Mouse (Mus musculus): ENCODE measurements around the gene Drd2. TPM values are rescaled to one million over a fixed set of nuclear protein-coding genes. Genes with fewer than 3 reads are reported as not detected.

Gene Drd2
- polyA plus RNA-seq, 1 experiment, result not detected

GRCm38 (mm10) chr9:49379962-49380361 lies 39.5 kb downstream of the Drd2 start:
- TF ChIP-seq CTCF (IDR thresholded peaks at IDR 0.05; ENCODE audit: control insufficient read depth, insufficient read depth, low read length) (no peak), POLR2A (IDR thresholded peaks at IDR 0.05; ENCODE audit: borderline replicate concordance, control insufficient read depth, low read depth, low read length) (no peak)
- 73% methylated on average over 4 of the region's 4 CpGs for WGBS
- Histone ChIP-seq H3K4me3 (replicated peaks; ENCODE audit: control insufficient read depth, low read depth, low read length) (no peak overlapping the region), H3K27ac (ENCODE audit: control insufficient read depth, insufficient read depth, low read depth, low read length, poor library complexity) (no peak overlapping the region), H3K4me1 (ENCODE audit: control insufficient read depth, insufficient read depth, low read length) (no peaks in the 10 kb centered on the region)

GRCm38 (mm10) chr9:49384041-49384440 lies 43.6 kb downstream of the Drd2 start:
- no peak overlapping the region for H3K27ac ChIP-seq (ENCODE audit: control insufficient read depth, insufficient read depth, low read depth, low read length, poor library complexity)
- H3K4me1 ChIP-seq (ENCODE audit: control insufficient read depth, insufficient read depth, low read length), result no peaks in the 10 kb centered on the region
- H3K4me3 ChIP-seq (replicated peaks; ENCODE audit: control insufficient read depth, low read depth, low read length), result no peak overlapping the region
- TF ChIP-seq CTCF (IDR thresholded peaks at IDR 0.05; ENCODE audit: control insufficient read depth, insufficient read depth, low read length) (no peak), POLR2A (IDR thresholded peaks at IDR 0.05; ENCODE audit: borderline replicate concordance, control insufficient read depth, low read depth, low read length) (no peak)
- 80% methylated on average over 3 of the region's 3 CpGs for WGBS

GRCm38 (mm10) chr9:49384855-49385254 lies 44.4 kb downstream of the Drd2 start:
- WGBS, result 82% methylated on average over 6 of the region's 6 CpGs
- no peak for TF ChIP-seq POLR2A (IDR thresholded peaks at IDR 0.05; ENCODE audit: borderline replicate concordance, control insufficient read depth, low read depth, low read length)
- no peak for TF ChIP-seq CTCF (IDR thresholded peaks at IDR 0.05; ENCODE audit: control insufficient read depth, insufficient read depth, low read length)

GRCm38 (mm10) chr9:49385301-49385700 lies 44.9 kb downstream of the Drd2 start:
- Histone ChIP-seq H3K27ac (ENCODE audit: control insufficient read depth, insufficient read depth, low read depth, low read length, poor library complexity) (no peak overlapping the region), H3K4me3 (replicated peaks; ENCODE audit: control insufficient read depth, low read depth, low read length) (no peak overlapping the region), H3K4me1 (ENCODE audit: control insufficient read depth, insufficient read depth, low read length) (no peaks in the 10 kb centered on the region)
- WGBS, result 22% methylated on average over 7 of the region's 7 CpGs
- TF ChIP-seq POLR2A (IDR thresholded peaks at IDR 0.05; ENCODE audit: borderline replicate concordance, control insufficient read depth, low read depth, low read length) (no peak), CTCF (IDR thresholded peaks at IDR 0.05; ENCODE audit: control insufficient read depth, insufficient read depth, low read length) (no peak)

More at GRCm38 (mm10) chr9:49384855-49385254, 44.4 kb downstream of the Drd2 start:
- no peaks in the 10 kb centered on the region for H3K4me1 ChIP-seq (ENCODE audit: control insufficient read depth, insufficient read depth, low read length)
- no peak overlapping the region for H3K27ac ChIP-seq (ENCODE audit: control insufficient read depth, insufficient read depth, low read depth, low read length, poor library complexity)
- H3K4me3 ChIP-seq (replicated peaks; ENCODE audit: control insufficient read depth, low read depth, low read length), result no peak overlapping the region

GRCm38 (mm10) chr9:49386119-49386518 lies 45.7 kb downstream of the Drd2 start:
- Histone ChIP-seq H3K27ac (ENCODE audit: control insufficient read depth, insufficient read depth, low read depth, low read length, poor library complexity) (no peak overlapping the region), H3K4me1 (ENCODE audit: control insufficient read depth, insufficient read depth, low read length) (no peaks in the 10 kb centered on the region), H3K4me3 (replicated peaks; ENCODE audit: control insufficient read depth, low read depth, low read length) (no peak overlapping the region)
- TF ChIP-seq POLR2A (IDR thresholded peaks at IDR 0.05; ENCODE audit: borderline replicate concordance, control insufficient read depth, low read depth, low read length), result no peak
- no peak for TF ChIP-seq CTCF (IDR thresholded peaks at IDR 0.05; ENCODE audit: control insufficient read depth, insufficient read depth, low read length)
- 46% methylated on average over 11 of the region's 11 CpGs for WGBS

GRCm38 (mm10) chr9:49392242-49392641 lies 51.8 kb downstream of the Drd2 start:
- no peak for TF ChIP-seq CTCF (IDR thresholded peaks at IDR 0.05; ENCODE audit: control insufficient read depth, insufficient read depth, low read length)
- TF ChIP-seq POLR2A (IDR thresholded peaks at IDR 0.05; ENCODE audit: borderline replicate concordance, control insufficient read depth, low read depth, low read length), result no peak
- H3K4me3 ChIP-seq (replicated peaks; ENCODE audit: control insufficient read depth, low read depth, low read length), result no peak overlapping the region
- no peak overlapping the region for H3K27ac ChIP-seq (ENCODE audit: control insufficient read depth, insufficient read depth, low read depth, low read length, poor library complexity)
- WGBS, result 34% methylated on average over 2 of the region's 2 CpGs
- H3K4me1 ChIP-seq (ENCODE audit: control insufficient read depth, insufficient read depth, low read length), result no peaks in the 10 kb centered on the region

- H3K27ac ChIP-seq (ENCODE audit: control insufficient read depth, insufficient read depth, low read depth, low read length, poor library complexity), result no peak overlapping the region
- TF ChIP-seq CTCF (IDR thresholded peaks at IDR 0.05; ENCODE audit: control insufficient read depth, insufficient read depth, low read length), result no peak
- no peak for TF ChIP-seq POLR2A (IDR thresholded peaks at IDR 0.05; ENCODE audit: borderline replicate concordance, control insufficient read depth, low read depth, low read length)
- H3K4me3 ChIP-seq (replicated peaks; ENCODE audit: control insufficient read depth, low read depth, low read length), result no peak overlapping the region
- no peaks in the 10 kb centered on the region for H3K4me1 ChIP-seq (ENCODE audit: control insufficient read depth, insufficient read depth, low read length)
Observed at GRCm38 (mm10) chr9:49396006-49396405, 55.6 kb downstream of the Drd2 start.

- no peak overlapping the region for H3K27ac ChIP-seq (ENCODE audit: control insufficient read depth, insufficient read depth, low read depth, low read length, poor library complexity)
- 55% methylated on average over 2 of the region's 2 CpGs for WGBS
- no peaks in the 10 kb centered on the region for H3K4me1 ChIP-seq (ENCODE audit: control insufficient read depth, insufficient read depth, low read length)
- no peak for TF ChIP-seq POLR2A (IDR thresholded peaks at IDR 0.05; ENCODE audit: borderline replicate concordance, control insufficient read depth, low read depth, low read length)
- TF ChIP-seq CTCF (IDR thresholded peaks at IDR 0.05; ENCODE audit: control insufficient read depth, insufficient read depth, low read length), result no peak
- H3K4me3 ChIP-seq (replicated peaks; ENCODE audit: control insufficient read depth, low read depth, low read length), result no peak overlapping the region
Observed at GRCm38 (mm10) chr9:49403711-49404110, 63.3 kb downstream of the Drd2 start.

- Histone ChIP-seq H3K4me1 (ENCODE audit: control insufficient read depth, insufficient read depth, low read length) (no peaks in the 10 kb centered on the region), H3K27ac (ENCODE audit: control insufficient read depth, insufficient read depth, low read depth, low read length, poor library complexity) (no peak overlapping the region), H3K4me3 (replicated peaks; ENCODE audit: control insufficient read depth, low read depth, low read length) (no peak overlapping the region)
- 73% methylated on average over 5 of the region's 5 CpGs for WGBS
- no peak for TF ChIP-seq POLR2A (IDR thresholded peaks at IDR 0.05; ENCODE audit: borderline replicate concordance, control insufficient read depth, low read depth, low read length)
- TF ChIP-seq CTCF (IDR thresholded peaks at IDR 0.05; ENCODE audit: control insufficient read depth, insufficient read depth, low read length), result no peak
Observed at GRCm38 (mm10) chr9:49407028-49407427, 66.6 kb downstream of the Drd2 start.
